Mouse (Mus musculus) neutrophil, adult 5-6 weeks (primary cell): ENCODE measurements at regions not wholly inside any gene's neighbourhood (a gene's known extent, or its start where the extent isn't known, plus 50 kb on each side); places are given as distances from the start of the nearest gene placed in this dataset.

ENCODE experiments used
- ATAC-seq: fragments of 151-379, 151-347 bp; 2 replicates; pipeline ENCODE4 v1.8.0; 2017; ENCODE audit warnings: mild to moderate bottlenecking, moderate TSS enrichment; ENCODE audit not compliant: insufficient number of reproducible peaks, poor library complexity, low FRiP score, severe bottlenecking; ENCODE audit errors: extremely low read depth

- no peak for ATAC-seq
Observed at GRCm38 (mm10) chr13:59393231-59393938, 191.6 kb downstream of the Agtpbp1 start.

DNA sequence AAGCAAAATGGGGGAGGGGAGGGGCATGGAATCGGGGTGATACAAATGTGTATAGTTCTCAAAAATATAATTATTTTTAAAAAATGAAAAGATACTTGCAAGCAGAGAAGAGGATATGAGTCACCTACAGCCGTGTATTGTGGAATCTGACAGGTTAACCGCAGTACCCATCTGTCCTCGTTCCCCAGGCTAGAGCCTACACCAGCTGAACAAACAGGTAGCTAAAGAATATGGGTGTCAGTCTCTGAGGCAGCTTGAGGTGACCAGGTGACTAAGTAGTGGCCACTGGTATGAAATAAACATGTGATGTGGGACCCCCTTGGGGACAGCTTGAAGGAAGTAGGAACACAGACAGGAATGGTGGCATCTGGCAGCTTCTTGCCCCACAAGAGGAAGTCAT is 192.2 kb downstream of the Agtpbp1 start:
- ATAC-seq: no peak

DNA sequence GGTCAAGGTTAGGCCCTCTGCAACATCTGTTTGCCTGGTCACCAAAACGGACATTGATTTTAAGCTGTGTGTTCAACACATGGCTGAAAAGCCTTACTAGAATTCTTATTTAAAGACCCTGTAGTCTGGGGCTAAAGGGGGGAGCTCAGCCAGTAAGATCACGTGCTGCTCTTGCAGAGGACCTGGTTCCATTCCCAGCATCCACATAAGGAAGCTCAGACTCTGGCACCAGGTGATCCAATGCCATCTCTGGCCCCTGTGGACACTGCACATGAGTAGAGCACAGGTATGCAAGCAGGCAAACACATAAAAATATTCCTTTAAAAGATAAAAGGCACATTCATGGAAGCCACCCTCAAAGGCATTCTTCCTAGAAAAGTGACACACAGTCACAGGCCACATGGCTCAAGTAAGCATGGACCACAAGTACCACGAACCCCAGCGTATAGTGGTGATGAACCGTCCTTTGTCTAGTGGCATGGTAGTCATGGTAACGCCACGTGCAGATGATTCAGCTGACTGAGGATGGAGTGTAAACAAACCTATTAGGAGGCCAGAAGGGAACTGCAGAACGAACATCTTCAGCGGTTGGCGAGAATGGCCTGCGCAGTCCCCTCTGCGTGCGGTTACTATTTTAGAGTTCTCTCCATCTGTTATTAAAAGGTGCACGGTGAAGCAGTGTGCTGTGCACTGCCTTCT is 197.3 kb downstream of the Agtpbp1 start:
- no peak for ATAC-seq

GRCm38 (mm10) chr13:59386935-59387540 is 198.0 kb downstream of the Agtpbp1 start:
- ATAC-seq: no peak

DNA sequence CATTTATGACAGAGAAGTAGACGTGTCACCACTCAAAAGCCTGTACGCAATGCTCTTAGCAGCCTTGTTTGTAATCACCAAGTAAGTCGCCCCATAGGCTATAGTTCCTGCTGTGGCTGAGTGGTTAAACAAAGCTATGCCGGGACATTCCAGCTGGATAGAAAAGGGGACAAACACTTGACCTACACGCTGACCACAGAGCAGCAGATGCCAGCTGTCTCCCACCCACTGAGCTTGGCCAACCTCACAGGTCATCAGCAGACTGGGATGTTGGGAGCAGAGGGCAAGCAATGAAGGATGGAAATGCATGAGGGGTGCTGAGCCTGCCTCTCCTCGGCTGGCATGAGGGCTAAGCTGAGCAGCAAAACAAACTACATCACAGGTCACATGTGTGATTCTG is 199.2 kb downstream of the Agtpbp1 start:
- ATAC-seq: no peak

DNA sequence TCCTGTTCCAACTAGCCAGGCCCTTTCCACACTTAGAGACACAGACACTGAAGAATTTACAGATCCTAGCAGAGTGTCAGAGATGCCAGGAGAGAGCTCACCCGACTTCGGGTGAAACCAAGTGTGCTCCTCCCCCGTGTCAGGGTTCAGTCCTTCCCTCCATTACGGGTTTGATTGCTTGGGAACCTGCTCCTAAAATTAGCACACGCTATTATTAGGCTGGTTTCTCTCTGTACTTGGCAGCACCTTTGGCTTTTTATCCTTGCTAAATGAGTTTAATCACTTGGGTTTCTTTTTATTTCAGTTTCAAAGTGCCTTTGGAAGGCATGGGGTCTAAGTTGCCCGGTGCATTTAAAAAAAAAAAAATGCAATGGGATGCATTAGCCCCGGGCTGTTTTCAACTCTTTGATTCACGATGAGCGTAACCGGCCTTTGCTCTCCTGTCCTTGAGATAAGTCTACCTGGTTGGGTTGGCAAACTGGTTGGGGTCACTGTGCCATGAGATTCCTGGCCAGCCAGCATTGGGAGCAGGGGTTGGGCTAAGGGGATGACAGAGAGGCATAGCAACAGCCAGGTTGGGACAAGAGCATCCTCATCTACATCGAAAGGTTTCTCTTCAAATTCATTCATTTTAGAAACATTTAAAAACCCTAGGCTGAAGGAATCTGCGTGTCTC is 214.7 kb downstream of the Agtpbp1 start:
- ATAC-seq: no peak

DNA sequence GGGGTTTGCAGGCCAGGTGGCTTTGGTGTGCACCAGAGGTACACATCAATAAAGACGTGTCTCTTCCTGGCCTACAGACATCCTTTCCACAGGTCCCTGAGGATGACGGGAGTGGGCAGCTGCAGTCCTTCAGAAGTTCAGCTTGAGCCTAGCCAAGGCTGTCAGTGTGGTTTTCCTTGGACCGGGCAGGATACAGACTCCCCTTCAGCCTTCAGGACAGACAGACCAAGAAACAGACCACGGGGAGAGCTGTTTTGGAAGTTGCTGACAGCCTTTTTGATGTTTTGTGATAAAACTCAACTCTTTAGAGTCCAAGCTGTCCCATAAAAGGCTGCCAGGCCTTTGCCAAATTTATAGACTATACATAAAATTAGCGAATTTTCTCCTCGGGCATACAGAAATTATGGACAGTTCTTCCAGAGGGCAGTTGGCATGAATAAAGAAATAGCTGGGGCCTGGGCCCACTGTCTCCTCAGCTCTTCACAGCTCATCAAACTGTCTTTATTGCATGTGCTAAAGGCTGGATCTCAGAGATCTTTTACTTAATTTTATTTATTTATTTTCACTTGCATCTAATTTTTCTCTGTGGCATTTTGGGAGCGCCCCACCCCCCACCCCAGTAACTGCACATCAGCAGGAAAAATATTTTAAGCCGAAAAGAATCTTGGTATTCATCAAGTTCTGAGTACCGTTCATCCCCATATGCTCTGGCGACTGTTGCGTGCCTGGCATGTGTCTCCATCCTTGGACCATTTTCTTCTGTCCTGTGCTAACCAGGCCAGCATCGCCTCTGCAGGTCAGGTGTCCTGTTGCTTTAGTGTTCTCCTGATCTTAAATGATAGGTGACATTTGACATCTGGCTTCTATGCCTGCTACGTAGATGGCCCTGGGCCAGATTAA is 216.2 kb downstream of the Agtpbp1 start:
- no peak for ATAC-seq

GRCm38 (mm10) chr13:59365460-59365859 is 219.6 kb downstream of the Agtpbp1 start:
- ATAC-seq: no peak

DNA sequence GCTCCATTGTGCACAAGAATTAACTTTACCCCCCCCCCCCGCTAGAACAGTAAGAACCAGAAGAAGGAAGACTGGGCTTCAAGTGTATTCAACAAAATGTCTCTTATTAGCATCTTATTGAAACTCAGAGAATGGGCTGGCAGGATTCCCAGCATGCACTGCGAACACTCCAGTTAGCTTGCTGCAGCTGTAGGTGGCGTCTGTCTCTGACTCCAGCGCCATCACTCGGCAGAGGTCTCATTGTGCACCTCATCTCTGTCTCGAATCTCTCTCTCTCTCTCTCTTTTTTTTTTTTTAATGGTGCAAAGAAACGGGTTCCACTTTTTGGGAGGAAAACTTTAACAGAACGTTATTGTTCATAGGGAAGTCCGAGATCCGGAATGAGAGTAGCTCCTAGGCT is 221.6 kb downstream of the Agtpbp1 start:
- no peak for ATAC-seq

- ATAC-seq: no peak
Observed at GRCm38 (mm10) chr13:59361323-59361722, 223.7 kb downstream of the Agtpbp1 start.

- no peak for ATAC-seq
Observed at GRCm38 (mm10) chr13:59360026-59360425, 225.0 kb downstream of the Agtpbp1 start.

GRCm38 (mm10) chr13:59358421-59358820 is 226.6 kb downstream of the Agtpbp1 start:
- ATAC-seq: no peak

GRCm38 (mm10) chr13:59351461-59351860 is 233.6 kb downstream of the Agtpbp1 start:
- ATAC-seq: no peak

DNA sequence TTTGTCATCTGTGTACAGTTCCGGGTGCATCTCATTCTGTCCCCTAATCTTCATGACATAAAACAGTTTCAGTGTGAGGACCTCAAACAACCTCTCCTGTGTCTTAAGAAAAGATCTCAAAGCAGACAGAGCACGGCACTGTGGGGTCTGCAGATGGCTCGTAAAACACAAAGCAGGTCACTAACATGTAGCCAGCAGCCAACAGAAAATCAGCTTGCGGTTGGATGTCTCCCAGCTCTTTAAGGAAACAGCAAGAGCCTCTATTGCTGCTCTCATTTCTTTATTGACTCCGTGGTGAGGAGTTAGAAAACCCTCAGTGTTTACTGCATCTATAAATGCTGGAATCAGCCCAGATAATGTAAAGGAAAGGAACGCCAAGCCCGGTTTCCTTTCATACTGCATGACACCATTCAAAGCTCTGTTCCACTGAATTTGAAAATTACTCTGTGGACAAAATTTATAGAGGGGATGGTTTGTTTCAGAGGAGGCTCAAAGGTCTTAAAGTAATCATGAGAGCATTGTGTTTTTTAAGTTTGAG is 234.3 kb downstream of the Agtpbp1 start:
- no peak for ATAC-seq

- ATAC-seq: no peak
Observed at GRCm38 (mm10) chr13:59348510-59348909, 236.5 kb downstream of the Agtpbp1 start.

DNA sequence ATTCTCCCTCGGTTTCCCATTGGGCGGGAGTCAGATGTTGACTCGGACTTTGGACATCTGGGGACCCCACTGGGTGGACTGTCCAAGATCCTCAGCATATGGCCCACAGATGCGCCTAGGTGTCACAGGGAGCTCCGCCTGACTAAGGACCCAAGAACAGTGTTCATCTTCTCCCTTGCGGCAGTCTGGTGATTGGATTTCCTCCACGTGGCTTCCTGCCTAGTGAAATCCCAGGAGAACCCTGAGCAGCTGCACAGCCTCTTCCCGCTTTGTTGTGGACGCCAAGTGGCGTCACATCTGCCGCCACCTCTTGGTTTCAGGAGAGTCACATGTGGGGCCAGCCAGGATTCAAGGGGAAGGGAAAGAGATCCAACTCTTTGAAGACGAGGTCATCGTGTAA is 243.2 kb downstream of the Agtpbp1 start:
- ATAC-seq: no peak

- no peak for ATAC-seq
Observed at GRCm38 (mm10) chr13:59338436-59338835, 246.6 kb downstream of the Agtpbp1 start.

DNA sequence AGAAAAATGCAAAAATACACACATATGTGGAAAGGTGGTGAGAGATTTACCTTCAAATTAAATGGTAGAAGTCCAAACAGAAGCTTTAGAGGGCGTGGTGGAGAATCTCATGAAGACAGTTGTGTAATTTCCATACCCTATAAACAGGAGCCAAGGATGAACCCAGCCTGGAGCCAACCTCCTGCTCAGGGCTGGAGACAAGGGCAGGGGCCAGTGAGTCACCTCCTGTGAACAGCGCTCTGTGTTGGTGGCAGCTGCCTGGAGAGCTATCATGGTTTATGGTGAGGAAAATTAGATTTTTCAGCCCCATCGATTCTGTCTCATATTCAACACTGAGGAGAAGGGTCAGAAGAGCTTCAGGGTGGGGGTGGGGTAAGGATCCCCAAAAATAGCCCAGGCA is 261.1 kb downstream of the Agtpbp1 start:
- no peak for ATAC-seq

GRCm38 (mm10) chr13:59323441-59323840 is 261.6 kb downstream of the Agtpbp1 start:
- ATAC-seq: no peak
